Mouse (Mus musculus): ENCODE data around the gene Olfr1380.
"Not testable (repeated sequence)": the region's sequence is repeated elsewhere in the genome, so short reads cannot be mapped to it uniquely, and the experiment has no call there.

Gene Olfr1380

GRCm38 (mm10) chr11:49556578-49556977 is at the start of gene Olfr1380:
Olfr1380 (plus strand) TSS chr11:49556878.
- not testable (repeated sequence) for DNase-seq (ENCODE audit: low read depth, low spot score)

- no peak for DNase-seq (ENCODE audit: low read depth, low spot score)
These were observed 38.6 kb upstream of the Olfr1380 start for GRCm38 (mm10) chr11:49518086-49518485.

GRCm38 (mm10) chr11:49519348-49519747 is 37.3 kb upstream of the Olfr1380 start, which contains the start of gene Olfr1383:
Olfr1383 (plus strand) TSS chr11:49519648.
- no peak for DNase-seq (ENCODE audit: low read depth, low spot score)

GRCm38 (mm10) chr11:49527947-49528346 is 28.7 kb upstream of the Olfr1380 start, which contains the start of gene Olfr1382:
Olfr1382 (plus strand) TSS chr11:49528247.
- DNase-seq (ENCODE audit: low read depth, low spot score) = no peak

- no peak for DNase-seq (ENCODE audit: low read depth, low spot score)
These were observed 23.9 kb upstream of the Olfr1380 start for GRCm38 (mm10) chr11:49532761-49533160.

- not testable (repeated sequence) for DNase-seq (ENCODE audit: low read depth, low spot score)
These were observed 20.0 kb upstream of the Olfr1380 start for GRCm38 (mm10) chr11:49536631-49537030.

- not testable (repeated sequence) for DNase-seq (ENCODE audit: low read depth, low spot score)
These were observed 13.5 kb upstream of the Olfr1380 start, which contains the start of gene Olfr1381 for GRCm38 (mm10) chr11:49543149-49543548. Olfr1381 (plus strand) TSS chr11:49543449.

- not testable (repeated sequence) for DNase-seq (ENCODE audit: low read depth, low spot score)
These were observed 2.6 kb upstream of the Olfr1380 start for GRCm38 (mm10) chr11:49554033-49554432.

GRCm38 (mm10) chr11:49575054-49575453 is 18.4 kb downstream of the Olfr1380 start:
- DNase-seq (ENCODE audit: low read depth, low spot score) = peak; percentile 1

GRCm38 (mm10) chr11:49580452-49580851 is 23.8 kb downstream of the Olfr1380 start:
- DNase-seq (ENCODE audit: low read depth, low spot score) = not testable (repeated sequence)

- DNase-seq (ENCODE audit: low read depth, low spot score) = no peak
These were observed 33.5 kb downstream of the Olfr1380 start for GRCm38 (mm10) chr11:49590213-49590612.

GRCm38 (mm10) chr11:49597149-49597548 is 40.5 kb downstream of the Olfr1380 start:
- DNase-seq (ENCODE audit: low read depth, low spot score) = not testable (repeated sequence)

GRCm38 (mm10) chr11:49608306-49608705 is 51.6 kb downstream of the Olfr1380 start:
- DNase-seq (ENCODE audit: low read depth, low spot score) = not testable (repeated sequence)

- DNase-seq (ENCODE audit: low read depth, low spot score) = not testable (repeated sequence)
These were observed 52.5 kb downstream of the Olfr1380 start, which contains the start of gene Flt4 for GRCm38 (mm10) chr11:49608938-49609867. Flt4 (plus strand) TSS chr11:49609263.

- not testable (repeated sequence) for DNase-seq (ENCODE audit: low read depth, low spot score)
These were observed 53.5 kb downstream of the Olfr1380 start for GRCm38 (mm10) chr11:49609868-49610824.

- DNase-seq (ENCODE audit: low read depth, low spot score) = not testable (repeated sequence)
These were observed 54.7 kb downstream of the Olfr1380 start for GRCm38 (mm10) chr11:49611349-49611748.

- no peak for DNase-seq (ENCODE audit: low read depth, low spot score)
These were observed 55.5 kb downstream of the Olfr1380 start for GRCm38 (mm10) chr11:49612154-49612553.

- DNase-seq (ENCODE audit: low read depth, low spot score) = no peak
These were observed 56.7 kb downstream of the Olfr1380 start for GRCm38 (mm10) chr11:49613349-49613748.

All from embryo, embryonic 11.5 days (tissue).